Mouse (Mus musculus): ENCODE measurements around the gene Lancl2. TPM values are rescaled to one million over a fixed set of nuclear protein-coding genes. Genes with fewer than 3 reads are reported as not detected.
A peak's percentile ranks its signal among the peaks of the same experiment; 100 is the strongest.

Lancl2 gene
- polyA plus RNA-seq, 1 experiment: 46.7 TPM

GRCm38 (mm10) chr6:57745748-57746129 is 43.4 kb downstream of the Lancl2 start:
- no peak for DNase-seq
- WGBS: 96% methylated on average over 2 of the region's 2 CpGs
- no peak overlapping the region for H3K27ac ChIP-seq (ENCODE audit: insufficient read depth, low read length)
- TF ChIP-seq CTCF (IDR thresholded peaks at IDR 0.05; ENCODE audit: borderline replicate concordance, insufficient read depth, low read depth, low read length): no peak
- TF ChIP-seq POLR2A (IDR thresholded peaks at IDR 0.05; ENCODE audit: borderline replicate concordance, insufficient read depth, low read length): no peak
- H3K4me3 ChIP-seq (replicated peaks; ENCODE audit: insufficient read depth, low read depth, low read length): no peak overlapping the region
- H3K27me3 ChIP-seq (ENCODE audit: control insufficient read depth, insufficient read depth, low read length): no peaks in the 10 kb centered on the region; the same call in 1 of the 2 replicates
- no peaks in the 10 kb centered on the region for H3K4me1 ChIP-seq (ENCODE audit: control insufficient read depth, insufficient read depth, low read length)

GRCm38 (mm10) chr6:57753962-57754759 is 51.8 kb downstream of the Lancl2 start:
- TF ChIP-seq POLR2A (IDR thresholded peaks at IDR 0.05; ENCODE audit: borderline replicate concordance, insufficient read depth, low read length) (no peak), CTCF (IDR thresholded peaks at IDR 0.05; ENCODE audit: borderline replicate concordance, insufficient read depth, low read depth, low read length) (no peak)
- DNase-seq: no peak
- WGBS: 95% methylated on average over 9 of the region's 9 CpGs
- H3K27me3 ChIP-seq (ENCODE audit: control insufficient read depth, insufficient read depth, low read length): no peaks in the 10 kb centered on the region
- H3K4me1 ChIP-seq (ENCODE audit: control insufficient read depth, insufficient read depth, low read length): no peaks in the 10 kb centered on the region
- no peak overlapping the region for H3K4me3 ChIP-seq (replicated peaks; ENCODE audit: insufficient read depth, low read depth, low read length)
- H3K27ac ChIP-seq (ENCODE audit: insufficient read depth, low read length): no peak overlapping the region

- no peak for TF ChIP-seq POLR2A (IDR thresholded peaks at IDR 0.05; ENCODE audit: borderline replicate concordance, insufficient read depth, low read length)
- no peak for TF ChIP-seq CTCF (IDR thresholded peaks at IDR 0.05; ENCODE audit: borderline replicate concordance, insufficient read depth, low read depth, low read length)
- H3K27me3 ChIP-seq (ENCODE audit: control insufficient read depth, insufficient read depth, low read length): no peaks in the 10 kb centered on the region
- H3K4me3 ChIP-seq (replicated peaks; ENCODE audit: insufficient read depth, low read depth, low read length): no peak overlapping the region
- no peak overlapping the region for H3K27ac ChIP-seq (ENCODE audit: insufficient read depth, low read length)
- peaks cover 2% of the 10 kb centered on the region; the same call in 1 of the 2 replicates for H3K4me1 ChIP-seq (ENCODE audit: control insufficient read depth, insufficient read depth, low read length)
- no peak for DNase-seq
Observed at GRCm38 (mm10) chr6:57763054-57763453, 60.7 kb downstream of the Lancl2 start.

GRCm38 (mm10) chr6:57765095-57765878 is 62.9 kb downstream of the Lancl2 start:
- Histone ChIP-seq H3K27ac (ENCODE audit: insufficient read depth, low read length) (no peak overlapping the region), H3K4me1 (ENCODE audit: control insufficient read depth, insufficient read depth, low read length) (peaks cover 2% of the 10 kb centered on the region; the same call in 1 of the 2 replicates), H3K4me3 (replicated peaks; ENCODE audit: insufficient read depth, low read depth, low read length) (no peak overlapping the region), H3K27me3 (ENCODE audit: control insufficient read depth, insufficient read depth, low read length) (no peaks in the 10 kb centered on the region)
- no peak for TF ChIP-seq POLR2A (IDR thresholded peaks at IDR 0.05; ENCODE audit: borderline replicate concordance, insufficient read depth, low read length)
- no peak for TF ChIP-seq CTCF (IDR thresholded peaks at IDR 0.05; ENCODE audit: borderline replicate concordance, insufficient read depth, low read depth, low read length)
- WGBS: 40% methylated on average over 3 of the region's 3 CpGs
- peak; percentile 31 to 37 for DNase-seq

GRCm38 (mm10) chr6:57766287-57766686 is 63.9 kb downstream of the Lancl2 start:
- no peak for DNase-seq
- Histone ChIP-seq H3K27me3 (ENCODE audit: control insufficient read depth, insufficient read depth, low read length) (no peaks in the 10 kb centered on the region), H3K4me3 (replicated peaks; ENCODE audit: insufficient read depth, low read depth, low read length) (no peak overlapping the region), H3K4me1 (ENCODE audit: control insufficient read depth, insufficient read depth, low read length) (peaks cover 2% of the 10 kb centered on the region; the same call in 1 of the 2 replicates), H3K27ac (ENCODE audit: insufficient read depth, low read length) (no peak overlapping the region)
- WGBS: 97% methylated on average over 1 of the region's 1 CpGs
- TF ChIP-seq POLR2A (IDR thresholded peaks at IDR 0.05; ENCODE audit: borderline replicate concordance, insufficient read depth, low read length) (no peak), CTCF (IDR thresholded peaks at IDR 0.05; ENCODE audit: borderline replicate concordance, insufficient read depth, low read depth, low read length) (no peak)

GRCm38 (mm10) chr6:57767112-57767868 is 65.0 kb downstream of the Lancl2 start:
- Histone ChIP-seq H3K27ac (ENCODE audit: insufficient read depth, low read length) (no peak overlapping the region), H3K4me3 (replicated peaks; ENCODE audit: insufficient read depth, low read depth, low read length) (no peak overlapping the region), H3K4me1 (ENCODE audit: control insufficient read depth, insufficient read depth, low read length) (peaks cover 2% of the 10 kb centered on the region; the same call in 1 of the 2 replicates), H3K27me3 (ENCODE audit: control insufficient read depth, insufficient read depth, low read length) (no peaks in the 10 kb centered on the region)
- no peak for DNase-seq
- no peak for TF ChIP-seq CTCF (IDR thresholded peaks at IDR 0.05; ENCODE audit: borderline replicate concordance, insufficient read depth, low read depth, low read length)
- TF ChIP-seq POLR2A (IDR thresholded peaks at IDR 0.05; ENCODE audit: borderline replicate concordance, insufficient read depth, low read length): no peak
- 85% methylated on average over 8 of the region's 8 CpGs for WGBS

- DNase-seq: no peak
- Histone ChIP-seq H3K4me3 (replicated peaks; ENCODE audit: insufficient read depth, low read depth, low read length) (no peak overlapping the region), H3K27ac (ENCODE audit: insufficient read depth, low read length) (no peak overlapping the region), H3K27me3 (ENCODE audit: control insufficient read depth, insufficient read depth, low read length) (no peaks in the 10 kb centered on the region), H3K4me1 (ENCODE audit: control insufficient read depth, insufficient read depth, low read length) (peaks cover 2% of the 10 kb centered on the region; the same call in 1 of the 2 replicates)
- TF ChIP-seq POLR2A (IDR thresholded peaks at IDR 0.05; ENCODE audit: borderline replicate concordance, insufficient read depth, low read length) (no peak), CTCF (IDR thresholded peaks at IDR 0.05; ENCODE audit: borderline replicate concordance, insufficient read depth, low read depth, low read length) (no peak)
- WGBS: 95% methylated on average over 7 of the region's 7 CpGs
Observed at GRCm38 (mm10) chr6:57768948-57769525, 66.7 kb downstream of the Lancl2 start.

Data from cerebellum, adult 2 months (tissue).